In genomic region chr13:55247293-55248030, GRCm38 (mm10) we compare ENCODE assay signal across 19 mouse cellular contexts.
"Had no signal": no experiment of that assay in that cellular context is flagged by ENCODE, and none has a peak within 500 bp of the region (broad histone marks: within the 10 kb centered on the region; RNA-seq: fewer than 3 reads in every experiment).

No protein-coding gene starts in this region.

- ATAC-seq: liver, postnatal 0 days; lung, postnatal 0 days; midbrain, embryonic 16.5 days had no signal

- DNase-seq: liver, postnatal 0 days; lung, adult 2 months; lung, postnatal 14 days; lung, postnatal 36 days; midbrain, embryonic 14.5 days; right cerebral cortex, postnatal 14 days; thymus, adult 18-20 months; thymus, postnatal 14 days; thymus, postnatal 36 days had no signal

- H3K4me1 ChIP-seq: lung, embryonic 15.5 days; midbrain, embryonic 10.5 days; midbrain, embryonic 12.5 days had no signal

- H3K9ac ChIP-seq: liver, postnatal 0 days; lung, embryonic 15.5 days; midbrain, embryonic 12.5 days; neural tube, embryonic 13.5 days; neural tube, embryonic 15.5 days had no signal

- H3K4me2 ChIP-seq: lung, embryonic 15.5 days; midbrain, embryonic 12.5 days; neural tube, embryonic 13.5 days; neural tube, embryonic 15.5 days had no signal

- H3K27me3 ChIP-seq: lung, embryonic 15.5 days; megakaryocyte, embryonic 14.5 days; midbrain, embryonic 12.5 days; neural tube, embryonic 13.5 days; neural tube, embryonic 15.5 days had no signal

- H3K4me3 ChIP-seq: lung, embryonic 15.5 days; megakaryocyte, embryonic 14.5 days; midbrain, embryonic 10.5 days; midbrain, embryonic 12.5 days; myocyte; neural tube, embryonic 13.5 days; neural tube, embryonic 15.5 days had no signal

- H3K27ac ChIP-seq: lung, embryonic 15.5 days; macrophage; midbrain, embryonic 10.5 days; midbrain, embryonic 12.5 days; neural tube, embryonic 13.5 days; neural tube, embryonic 15.5 days had no signal

- H3K9me3 ChIP-seq: lung, embryonic 15.5 days; megakaryocyte, embryonic 14.5 days; midbrain, embryonic 10.5 days; midbrain, embryonic 12.5 days; neural tube, embryonic 13.5 days; neural tube, embryonic 15.5 days had no signal
